Mouse (Mus musculus): ENCODE measurements around the gene Nfkbie. TPM values are rescaled to one million over a fixed set of nuclear protein-coding genes. Genes with fewer than 3 reads are reported as not detected.

Nfkbie gene
- total and polyA plus RNA-seq, 3 experiments, result 78.7 to 136 (median 90.0) TPM

DNA sequence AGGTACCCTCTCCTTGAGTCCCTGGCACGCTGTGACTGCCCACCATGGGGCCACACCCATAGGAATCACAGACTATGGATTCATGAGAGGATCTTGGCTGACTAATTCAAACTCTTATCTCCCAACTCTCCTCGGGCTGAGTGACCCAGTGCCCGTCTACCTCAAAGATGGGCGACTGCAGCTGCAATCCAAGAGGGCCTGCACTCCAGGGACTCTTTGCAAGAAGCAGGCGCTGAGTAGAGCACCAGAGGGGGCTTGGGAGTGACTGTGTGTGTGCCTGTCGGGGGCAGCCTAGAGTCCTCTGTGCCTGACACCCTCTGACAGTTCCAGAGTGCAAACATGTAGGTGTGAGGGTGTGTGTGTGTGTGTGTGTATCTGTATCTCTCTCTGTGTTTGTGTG, 13.4 kb upstream of the Nfkbie start:
- Histone ChIP-seq H3K79me2 (replicated peaks; ENCODE audit: control insufficient read depth, extremely low read depth, insufficient read depth, poor library complexity, severe bottlenecking) (no peaks in the 10 kb centered on the region), H3K4me2 (ENCODE audit: insufficient read depth, low read depth, poor library complexity, severe bottlenecking) (no peak overlapping the region), H3K9ac (ENCODE audit: insufficient read depth, low read depth) (no peak overlapping the region), H3K27ac (ENCODE audit: insufficient read depth, low read depth) (no peak overlapping the region), H3K27me3 (replicated peaks) (peaks cover 67% of the 10 kb centered on the region), H3K9me3 (replicated peaks; ENCODE audit: low read length) (peaks cover 2% of the 10 kb centered on the region), H3K4me3 (replicated peaks in 1 of 3; ENCODE audit: low read depth in 2 of 3, low read length in 2 of 3, poor library complexity in 1 of 3) (no peak overlapping the region), H3K4me1 (ENCODE audit: control insufficient read depth in 1 of 2, insufficient read depth in 2 of 2) (peaks cover 16% of the 10 kb centered on the region in 2 experiments), H3K36me3 (replicated peaks in 1 of 2; ENCODE audit: control insufficient read depth in 1 of 2, insufficient read depth in 1 of 2, low read length in 1 of 2) (no peaks in the 10 kb centered on the region)
- in situ Hi-C loops (cut with MboI; ENCODE audit: low pct_ligation_motif_present, low pct_unique_long_range_greater_than_20kb, low sequenced_read_pairs) (no loop called here), dilution Hi-C loops (cut with MboI; ENCODE audit: extremely low pct_ligation_motif_present, extremely low pct_unique_long_range_greater_than_20kb, low sequenced_read_pairs) (no loop called here)
- no peak for DNase-seq (ENCODE audit: extremely low read depth)
- TF ChIP-seq MEF2A (IDR thresholded peaks at IDR 0.05; ENCODE audit: borderline replicate concordance, low read depth, low read length), result no peak

- no peak overlapping the region for H3K4me3 ChIP-seq (replicated peaks in 1 of 3; ENCODE audit: low read depth in 2 of 3, low read length in 2 of 3, poor library complexity in 1 of 3)
- dilution Hi-C loops (cut with MboI; ENCODE audit: extremely low pct_ligation_motif_present, extremely low pct_unique_long_range_greater_than_20kb, low sequenced_read_pairs) (no loop called here), in situ Hi-C loops (cut with MboI; ENCODE audit: low pct_ligation_motif_present, low pct_unique_long_range_greater_than_20kb, low sequenced_read_pairs) (no loop called here)
- H3K36me3 ChIP-seq (replicated peaks in 1 of 2; ENCODE audit: control insufficient read depth in 1 of 2, insufficient read depth in 1 of 2, low read length in 1 of 2), result no peaks in the 10 kb centered on the region
- H3K4me1 ChIP-seq (ENCODE audit: control insufficient read depth in 1 of 2, insufficient read depth in 2 of 2), result peaks cover 16% of the 10 kb centered on the region in 2 experiments
- peaks cover 2% of the 10 kb centered on the region for H3K9me3 ChIP-seq (replicated peaks; ENCODE audit: low read length)
- H3K4me2 ChIP-seq (ENCODE audit: insufficient read depth, low read depth, poor library complexity, severe bottlenecking), result no peak overlapping the region
- TF ChIP-seq ELF1 (IDR thresholded peaks at IDR 0.05; ENCODE audit: low read depth, low read length) (no peak), E2F4 (IDR thresholded peaks at IDR 0.05; ENCODE audit: insufficient replicate concordance, low read depth, low read length) (no peak), SMC3 (IDR thresholded peaks at IDR 0.05; ENCODE audit: low read depth, low read length) (no peak), ZNF384 (IDR thresholded peaks at IDR 0.05; ENCODE audit: low read depth, low read length) (no peak), TBP (conservative IDR thresholded peaks at IDR 0.05; ENCODE audit: low read depth, low read length) (no peak), USF2 (conservative IDR thresholded peaks at IDR 0.05; ENCODE audit: low read depth, low read length) (no peak), RCOR1 (conservative IDR thresholded peaks at IDR 0.05; ENCODE audit: low read depth, low read length) (no peak), JUN (IDR thresholded peaks at IDR 0.05; ENCODE audit: insufficient read depth, low read depth, low read length) (no peak), CTCF (conservative IDR thresholded peaks at IDR 0.05 in 1 of 2, IDR thresholded peaks at IDR 0.05 in 1 of 2; ENCODE audit: low read depth in 2 of 2, low read length in 2 of 2) (no peak), RAD21 (IDR thresholded peaks at IDR 0.05; ENCODE audit: low read depth, low read length) (no peak), HCFC1 (IDR thresholded peaks at IDR 0.05; ENCODE audit: low read depth, low read length) (no peak)
- no peaks in the 10 kb centered on the region for H3K79me2 ChIP-seq (replicated peaks; ENCODE audit: control insufficient read depth, extremely low read depth, insufficient read depth, poor library complexity, severe bottlenecking)
- peaks cover 62% of the 10 kb centered on the region for H3K27me3 ChIP-seq (replicated peaks)
- no peak overlapping the region for H3K27ac ChIP-seq (ENCODE audit: insufficient read depth, low read depth)
- no peak overlapping the region for H3K9ac ChIP-seq (ENCODE audit: insufficient read depth, low read depth)
- DNase-seq (ENCODE audit: extremely low read depth), result no peak
Observed at GRCm38 (mm10) chr17:45542705-45543104, 12.8 kb upstream of the Nfkbie start.

DNA sequence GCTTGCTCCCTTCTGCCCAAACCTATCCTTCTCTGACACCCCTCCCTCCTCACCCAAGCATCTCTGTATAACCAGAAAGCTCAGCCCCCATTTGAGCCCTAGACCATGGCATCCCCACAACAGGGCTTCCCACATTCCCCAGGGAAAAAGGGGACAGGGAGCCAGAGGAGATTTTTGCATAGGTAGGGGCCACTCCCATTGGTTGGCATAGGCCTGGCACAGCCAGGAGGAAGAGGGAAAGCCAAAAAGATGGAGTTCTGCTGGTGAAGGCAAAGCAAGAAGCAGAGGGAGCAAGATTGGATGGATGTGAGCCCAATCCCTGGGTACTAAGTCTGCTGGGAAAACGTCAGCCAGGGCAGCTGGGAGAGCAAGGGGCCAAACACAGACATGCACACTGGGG, 12.4 kb upstream of the Nfkbie start:
- Histone ChIP-seq H3K79me2 (replicated peaks; ENCODE audit: control insufficient read depth, extremely low read depth, insufficient read depth, poor library complexity, severe bottlenecking) (no peaks in the 10 kb centered on the region), H3K9me3 (replicated peaks; ENCODE audit: low read length) (peaks cover 2% of the 10 kb centered on the region), H3K4me1 (ENCODE audit: control insufficient read depth in 1 of 2, insufficient read depth in 2 of 2) (peaks cover 16% of the 10 kb centered on the region in 2 experiments), H3K4me2 (ENCODE audit: insufficient read depth, low read depth, poor library complexity, severe bottlenecking) (no peak overlapping the region), H3K9ac (ENCODE audit: insufficient read depth, low read depth) (no peak overlapping the region), H3K4me3 (replicated peaks in 1 of 3; ENCODE audit: low read depth in 2 of 3, low read length in 2 of 3, poor library complexity in 1 of 3) (no peak overlapping the region), H3K36me3 (replicated peaks in 1 of 2; ENCODE audit: control insufficient read depth in 1 of 2, insufficient read depth in 1 of 2, low read length in 1 of 2) (no peaks in the 10 kb centered on the region), H3K27ac (ENCODE audit: insufficient read depth, low read depth) (no peak overlapping the region), H3K27me3 (replicated peaks) (peaks cover 58% of the 10 kb centered on the region)
- in situ Hi-C loops (cut with MboI; ENCODE audit: low pct_ligation_motif_present, low pct_unique_long_range_greater_than_20kb, low sequenced_read_pairs), result no loop called here
- no peak for TF ChIP-seq PAX5 (IDR thresholded peaks at IDR 0.05; ENCODE audit: low read length)
- dilution Hi-C loops (cut with MboI; ENCODE audit: extremely low pct_ligation_motif_present, extremely low pct_unique_long_range_greater_than_20kb, low sequenced_read_pairs), result no loop called here
- no peak for DNase-seq (ENCODE audit: extremely low read depth)

Data from CH12.LX (cell line).